Mouse (Mus musculus) stomach, postnatal 0 days (tissue): ENCODE measurements at regions not wholly inside any gene's neighbourhood (a gene's known extent, or its start where the extent isn't known, plus 50 kb on each side); places are given as distances from the start of the nearest gene placed in this dataset.

Source experiments
- ATAC-seq: fragments of 200-750 bp; cut with Nextera tagmentation; 2 replicates; pipeline ENCODE4 v1.8.0; 2017; ENCODE audit not compliant: low FRiP score, low TSS enrichment
- DNase-seq: peaks from one replicate; pipeline ENCODE4 v3.0.0-alpha.2; 2016; ENCODE audit warnings: low spot score
- H3K27ac ChIP-seq: fragments of 300-500 bp; sonication (generic); replicated peaks from 2 replicates; pipeline ENCODE4 v1.5.1; 2014; ENCODE audit warnings: mild to moderate bottlenecking, control low read depth
- H3K27me3 ChIP-seq: fragments of 300-500 bp; sonication (generic); 2 replicates; pipeline ENCODE4 v1.6.1; 2014; ENCODE audit warnings: low read length; ENCODE audit not compliant: control insufficient read depth, insufficient read depth
- H3K36me3 ChIP-seq: fragments of 300-500 bp; sonication (generic); 2 replicates; pipeline ENCODE4 v1.6.1; 2014; ENCODE audit warnings: low read length, mixed read lengths; ENCODE audit not compliant: control insufficient read depth, insufficient read depth
- H3K4me1 ChIP-seq: fragments of 300-500 bp; sonication (generic); replicated peaks from 2 replicates; pipeline ENCODE4 v1.6.1; 2014; ENCODE audit warnings: antibody characterized with exemption; ENCODE audit not compliant: control insufficient read depth, insufficient read depth
- H3K4me2 ChIP-seq: fragments of 300-500 bp; sonication (generic); replicated peaks from 2 replicates; pipeline ENCODE4 v1.6.1; 2014; ENCODE audit warnings: low read depth, mild to moderate bottlenecking, control low read depth, moderate library complexity
- H3K4me3 ChIP-seq: fragments of 300-500 bp; sonication (generic); 2 replicates; pipeline ENCODE4 v1.5.1; 2014; ENCODE audit warnings: low read depth, low read length, control low read depth
- H3K9ac ChIP-seq: fragments of 300-500 bp; sonication (generic); 2 replicates; pipeline ENCODE4 v1.6.1; 2014; ENCODE audit warnings: mild to moderate bottlenecking, low read length, control low read depth, mixed read lengths
- H3K9me3 ChIP-seq: fragments of 300-500 bp; sonication (generic); 2 replicates; pipeline ENCODE4 v1.6.1; 2016; ENCODE audit warnings: low read length; ENCODE audit not compliant: control insufficient read depth
- CTCF ChIP-seq: IDR thresholded peaks from 2 replicates; pipeline ENCODE4 v1.5.1; 2016; ENCODE audit warnings: antibody characterized with exemption, low read depth, mild to moderate bottlenecking, moderate library complexity
- EP300 ChIP-seq: optimal IDR thresholded peaks from 2 replicates; pipeline ENCODE3; 2016; ENCODE audit warnings: antibody characterized with exemption
- WGBS: fragments of 180-500 bp; shearing (Covaris S2); extraction: QIAGEN DNeasy Blood & Tissue Kit; methylation state at CpG from one replicate; pipeline ENCODE4 v1.1.7; 2014; 5-methylcytosine and 5-hydroxymethylcytosine counted together

DNA sequence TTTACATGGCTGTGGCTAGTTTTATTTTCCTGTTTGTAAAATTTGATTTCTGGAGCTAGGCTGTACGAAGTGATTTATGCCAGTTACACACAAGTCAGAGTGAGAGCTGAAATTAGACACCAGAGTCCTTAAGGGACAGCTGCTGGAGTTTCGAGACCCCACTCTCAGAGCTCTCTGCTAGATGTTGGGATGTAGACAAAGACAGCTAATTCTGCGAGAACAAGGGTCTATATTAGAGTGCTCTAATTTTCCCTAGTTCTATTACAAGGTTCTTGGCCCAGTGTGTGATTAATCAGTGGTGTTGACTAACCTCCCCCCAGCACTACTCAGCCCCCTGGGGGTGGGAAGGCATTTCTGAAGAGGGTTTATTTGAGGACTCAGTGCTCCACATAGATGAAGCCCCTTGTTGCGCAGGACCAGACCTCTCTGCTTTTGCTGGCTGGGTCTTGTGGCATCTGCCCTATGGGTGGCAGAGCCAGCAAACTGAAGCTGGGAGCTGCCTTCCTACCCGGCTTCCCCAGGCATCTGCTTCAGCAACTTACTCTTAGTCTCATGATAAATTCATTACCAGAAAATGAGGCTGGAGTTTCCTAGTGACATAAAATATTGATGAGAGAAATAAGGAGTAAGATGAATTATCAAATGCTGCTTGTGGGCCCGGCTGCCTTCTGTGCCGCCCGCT, 171.9 kb downstream of the Spata19 start:
- H3K4me1 ChIP-seq = no peaks in the 10 kb centered on the region
- no peak for ATAC-seq
- 71% methylated on average over 8 of the region's 8 CpGs for WGBS
- no peaks in the 10 kb centered on the region for H3K9me3 ChIP-seq
- no peak overlapping the region for H3K4me3 ChIP-seq
- H3K9ac ChIP-seq = no peak overlapping the region
- no peak for DNase-seq
- H3K27me3 ChIP-seq = no peaks in the 10 kb centered on the region
- no peak overlapping the region for H3K4me2 ChIP-seq
- TF ChIP-seq CTCF (no peak), EP300 (no peak)
- H3K27ac ChIP-seq = no peak overlapping the region
- H3K36me3 ChIP-seq = no peaks in the 10 kb centered on the region

DNA sequence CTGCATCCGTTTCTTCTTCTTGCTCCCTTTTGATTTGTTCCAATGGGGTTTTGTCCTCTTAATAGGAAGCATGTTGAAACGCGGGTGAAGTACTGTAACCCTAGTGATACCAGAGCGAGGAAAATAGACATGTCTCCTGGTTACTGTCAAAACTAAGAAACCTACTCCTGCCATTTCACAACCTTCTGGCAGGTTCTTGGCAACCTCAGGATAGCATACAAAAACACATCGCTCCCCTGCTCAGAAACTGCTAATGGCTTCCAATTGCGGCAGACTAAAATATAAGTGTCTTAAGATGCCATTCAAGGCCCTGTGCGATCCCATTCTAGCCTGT, 172.4 kb downstream of the Spata19 start:
- no peaks in the 10 kb centered on the region for H3K36me3 ChIP-seq
- no peaks in the 10 kb centered on the region for H3K9me3 ChIP-seq
- no peak overlapping the region for H3K9ac ChIP-seq
- H3K27me3 ChIP-seq = no peaks in the 10 kb centered on the region
- H3K4me1 ChIP-seq = no peaks in the 10 kb centered on the region
- no peak for DNase-seq
- no peak overlapping the region for H3K4me2 ChIP-seq
- H3K27ac ChIP-seq = no peak overlapping the region
- 85% methylated on average over 7 of the region's 7 CpGs for WGBS
- no peak for TF ChIP-seq CTCF
- no peak for TF ChIP-seq EP300
- H3K4me3 ChIP-seq = no peak overlapping the region
- ATAC-seq = no peak

DNA sequence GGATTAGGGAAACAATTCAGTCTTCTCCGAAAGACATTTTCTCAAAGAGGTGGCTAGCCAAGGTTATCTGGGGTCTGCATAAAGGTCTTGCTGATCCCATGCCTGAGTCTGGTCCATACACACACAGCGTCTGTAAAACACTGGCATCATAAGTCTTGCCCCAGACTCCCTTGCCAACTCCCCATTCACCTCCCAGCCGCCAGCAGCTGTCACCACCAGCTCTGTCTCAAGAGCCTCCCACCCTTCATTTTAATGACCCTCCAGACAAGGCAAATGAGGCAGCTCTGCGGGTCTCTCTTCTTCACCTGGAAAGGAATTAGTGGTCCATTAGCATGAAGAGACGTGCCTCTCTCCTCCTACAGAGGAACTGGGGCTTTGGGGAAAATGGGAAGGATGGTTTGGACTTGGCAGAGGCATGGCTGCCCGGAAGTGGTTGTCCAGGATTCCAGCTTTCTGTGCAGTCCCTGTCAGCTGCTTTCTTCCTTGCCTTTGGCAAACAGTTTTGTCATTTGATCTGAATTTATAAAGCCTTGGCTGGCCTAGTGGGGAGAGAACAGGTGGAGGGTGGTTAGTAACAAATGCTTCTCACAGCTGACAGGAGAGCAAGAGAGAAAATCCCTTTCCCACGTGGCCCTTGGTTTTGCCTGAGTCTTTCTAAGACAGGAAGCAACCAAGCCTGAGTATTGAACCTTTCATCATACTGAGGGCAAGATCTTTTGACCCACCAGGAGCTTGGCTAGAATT, 173.3 kb upstream of the Opcml start:
- ATAC-seq = no peak
- Histone ChIP-seq H3K9ac (no peak overlapping the region), H3K36me3 (no peaks in the 10 kb centered on the region), H3K4me3 (no peak overlapping the region), H3K4me2 (no peak overlapping the region), H3K27ac (no peak overlapping the region), H3K27me3 (no peaks in the 10 kb centered on the region), H3K4me1 (no peaks in the 10 kb centered on the region), H3K9me3 (no peaks in the 10 kb centered on the region)
- DNase-seq = no peak
- TF ChIP-seq EP300 = no peak
- WGBS = 37% methylated on average over 7 of the region's 7 CpGs

- DNase-seq (no peak), ATAC-seq (no peak)
- no peak overlapping the region for H3K4me3 ChIP-seq
- H3K27me3 ChIP-seq = no peaks in the 10 kb centered on the region
- TF ChIP-seq EP300 (no peak), CTCF (no peak)
- no peak overlapping the region for H3K9ac ChIP-seq
- no peaks in the 10 kb centered on the region for H3K9me3 ChIP-seq
- H3K27ac ChIP-seq = no peak overlapping the region
- no peaks in the 10 kb centered on the region for H3K36me3 ChIP-seq
- no peaks in the 10 kb centered on the region for H3K4me1 ChIP-seq
- 72% methylated on average over 6 of the region's 6 CpGs for WGBS
- no peak overlapping the region for H3K4me2 ChIP-seq
Observed at GRCm38 (mm10) chr9:27634901-27635300, 155.7 kb upstream of the Opcml start.

DNA sequence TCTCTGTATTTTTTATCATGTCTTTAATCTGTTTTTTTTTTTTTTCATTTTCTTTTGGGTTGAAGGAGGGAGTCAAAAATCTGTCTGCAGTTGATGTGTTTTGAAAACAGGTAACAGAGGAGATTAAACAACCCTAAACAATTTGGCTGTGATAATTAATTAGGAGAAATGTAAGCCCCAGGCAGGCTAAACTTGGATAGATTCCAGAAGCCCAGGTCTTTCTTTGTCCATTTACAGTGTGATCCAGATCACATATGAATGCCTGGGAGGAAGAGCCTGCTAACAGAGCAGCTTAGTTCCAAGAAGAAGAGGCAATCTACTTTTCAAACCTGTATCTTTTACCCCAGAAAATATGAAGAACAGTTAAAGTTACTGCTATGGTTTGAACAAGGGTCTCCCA, 150.0 kb upstream of the Opcml start:
- H3K4me2 ChIP-seq = no peak overlapping the region
- H3K9me3 ChIP-seq = no peaks in the 10 kb centered on the region
- no peaks in the 10 kb centered on the region for H3K27me3 ChIP-seq
- DNase-seq (no peak), ATAC-seq (no peak)
- H3K36me3 ChIP-seq = no peaks in the 10 kb centered on the region
- H3K27ac ChIP-seq = no peak overlapping the region
- H3K9ac ChIP-seq = no peak overlapping the region
- no peaks in the 10 kb centered on the region for H3K4me1 ChIP-seq
- no peak overlapping the region for H3K4me3 ChIP-seq
- no peak for TF ChIP-seq CTCF
- no peak for TF ChIP-seq EP300

- ATAC-seq = no peak
- H3K4me3 ChIP-seq = no peak overlapping the region
- H3K27ac ChIP-seq = no peak overlapping the region
- no peak for DNase-seq
- H3K27me3 ChIP-seq = no peaks in the 10 kb centered on the region
- TF ChIP-seq CTCF = no peak
- TF ChIP-seq EP300 = no peak
- 39% methylated on average over 1 of the region's 1 CpGs for WGBS
- H3K36me3 ChIP-seq = no peaks in the 10 kb centered on the region
- H3K4me2 ChIP-seq = no peak overlapping the region
- H3K4me1 ChIP-seq = no peaks in the 10 kb centered on the region
- H3K9ac ChIP-seq = no peak overlapping the region
- H3K9me3 ChIP-seq = no peaks in the 10 kb centered on the region
Observed at GRCm38 (mm10) chr9:27643312-27643711, 147.3 kb upstream of the Opcml start.
